Mouse (Mus musculus) heart, postnatal 14 days (tissue): ENCODE data around the gene Cass4. TPM values are rescaled to one million over a fixed set of nuclear protein-coding genes. Genes with fewer than 3 reads are reported as not detected.

Source experiments
- DNase-seq, 2 experiments: peaks; one replicate each; pipeline ENCODE4 v3.0.0; 2021 to 2022
- intact Hi-C: fragments of 180-260 bp; cut with DNase I; formaldehyde crosslinking; loops from one replicate; pipeline ENCODE4 v1.15.1; 2025
- total RNA-seq, 2 experiments: library from RNA; stranded (reverse); gene quantifications; 2 replicates each; pipeline ENCODE4 v1.2.3; 2021

The Cass4 gene
- total RNA-seq, 2 experiments from 2014 or later: 0.44 to 0.45 TPM

GRCm38 (mm10) chr2:172381341-172381740 lies 12.3 kb upstream of the Cass4 start:
- no peak for DNase-seq
- intact Hi-C loops: no loop called here

DNA sequence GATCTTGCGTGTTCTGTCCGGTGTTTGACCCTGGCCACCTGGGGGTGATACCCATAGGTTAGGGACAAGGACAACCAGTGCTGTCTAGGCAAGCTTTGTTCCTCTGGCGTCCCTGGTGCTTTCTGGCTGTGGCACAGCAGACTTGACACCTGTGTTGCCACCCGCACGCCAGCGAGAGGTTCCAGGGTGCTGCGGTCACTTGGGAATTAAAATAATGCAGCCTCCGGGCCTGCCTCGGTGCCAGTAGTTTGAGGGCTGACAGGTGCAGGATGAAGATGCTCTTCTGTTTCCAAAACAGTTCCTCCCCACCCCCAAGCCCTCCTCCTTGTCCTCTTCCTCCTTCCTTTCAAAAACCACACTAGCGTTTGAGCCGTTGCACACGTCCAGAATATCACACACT lies 11.7 kb upstream of the Cass4 start:
- DNase-seq: no peak
- intact Hi-C loops: no loop called here

DNA sequence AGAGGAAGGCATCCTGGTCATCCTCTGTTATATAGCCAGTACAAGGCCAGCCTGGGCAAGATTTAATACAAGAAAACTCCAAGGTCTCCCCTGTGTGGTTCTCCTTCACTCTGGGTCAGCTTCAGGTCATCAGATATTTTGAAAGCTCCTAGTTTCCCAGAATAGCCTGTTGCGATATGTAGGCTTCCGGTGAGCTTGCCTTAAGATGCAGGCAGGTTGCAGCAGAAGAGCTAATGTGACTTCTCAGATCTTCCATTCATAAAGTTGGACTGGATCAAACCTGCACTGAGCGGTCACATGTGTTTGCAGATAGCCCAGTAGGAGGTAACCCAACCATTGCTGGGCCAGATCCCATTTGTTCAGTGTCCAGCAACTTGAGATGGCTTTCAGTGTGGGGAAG lies 8.9 kb upstream of the Cass4 start:
- intact Hi-C loops: no loop called here
- DNase-seq: no peak

- DNase-seq: no peak
- intact Hi-C loops: no loop called here
Measured at GRCm38 (mm10) chr2:172390341-172390740, 3.3 kb upstream of the Cass4 start.

GRCm38 (mm10) chr2:172392041-172392521 lies 1.5 kb upstream of the Cass4 start:
- intact Hi-C loops: no loop called here
- DNase-seq: no peak

DNA sequence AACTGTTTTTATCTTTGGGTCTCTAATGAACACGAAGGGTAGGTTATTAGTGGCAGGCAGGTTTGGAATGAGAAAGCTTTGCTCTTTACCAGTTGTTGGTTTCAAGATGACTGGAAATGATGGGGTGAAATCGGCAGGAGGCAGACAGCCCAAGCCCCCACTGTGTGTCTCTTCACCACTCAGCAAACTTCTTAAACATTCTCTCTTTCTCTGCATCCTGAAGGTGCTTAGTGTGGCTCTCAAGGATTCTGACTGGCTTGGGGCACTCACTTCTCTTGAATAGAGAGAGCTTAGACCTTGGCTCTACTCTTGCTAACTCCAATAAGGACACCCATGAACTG lies 428 bp downstream of the Cass4 start:
- DNase-seq: no peak
- intact Hi-C loops: no loop called here

DNA sequence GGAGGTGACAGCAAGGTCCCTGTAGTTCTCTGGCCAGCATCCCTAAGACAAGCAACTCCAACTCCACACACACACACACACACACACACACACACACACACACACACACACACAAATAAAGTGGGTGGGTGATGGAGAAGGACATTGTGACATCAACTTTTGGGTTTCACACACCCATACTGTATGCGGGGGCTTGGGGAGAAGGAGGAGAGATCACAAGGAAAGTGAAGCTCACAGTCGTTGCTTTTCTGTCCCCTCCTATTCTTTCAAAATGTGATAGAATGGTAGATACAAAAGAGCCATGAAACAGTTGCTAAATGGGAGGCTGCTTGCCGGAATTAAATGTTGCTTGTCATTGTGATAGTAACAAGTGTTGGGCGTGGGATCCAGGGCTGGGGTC lies 1.1 kb downstream of the Cass4 start:
- no peak for DNase-seq

DNA sequence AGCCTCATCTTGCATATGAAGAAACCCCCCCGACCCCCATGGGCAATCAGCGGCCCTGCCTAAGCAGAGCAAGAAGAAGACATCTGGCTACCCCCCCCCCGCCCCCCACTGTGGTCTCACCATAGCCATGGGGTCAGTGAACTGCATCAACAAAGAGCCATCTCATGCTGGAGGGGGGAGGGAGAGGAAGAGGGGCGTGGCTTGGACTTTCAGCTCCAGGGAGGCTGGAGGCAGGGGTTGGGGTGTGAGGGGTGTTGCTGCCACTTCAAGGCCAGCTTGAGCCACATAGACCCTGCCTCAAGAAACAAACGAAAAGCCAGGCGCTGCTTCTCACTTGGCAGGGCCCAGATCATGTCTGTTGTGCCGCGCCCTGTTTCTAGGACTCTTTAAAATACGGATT lies 2.4 kb downstream of the Cass4 start:
- intact Hi-C loops: no loop called here
- no peak for DNase-seq

More for the DNA sequence above, 1.1 kb downstream of the Cass4 start:
- intact Hi-C loops: no loop called here

DNA sequence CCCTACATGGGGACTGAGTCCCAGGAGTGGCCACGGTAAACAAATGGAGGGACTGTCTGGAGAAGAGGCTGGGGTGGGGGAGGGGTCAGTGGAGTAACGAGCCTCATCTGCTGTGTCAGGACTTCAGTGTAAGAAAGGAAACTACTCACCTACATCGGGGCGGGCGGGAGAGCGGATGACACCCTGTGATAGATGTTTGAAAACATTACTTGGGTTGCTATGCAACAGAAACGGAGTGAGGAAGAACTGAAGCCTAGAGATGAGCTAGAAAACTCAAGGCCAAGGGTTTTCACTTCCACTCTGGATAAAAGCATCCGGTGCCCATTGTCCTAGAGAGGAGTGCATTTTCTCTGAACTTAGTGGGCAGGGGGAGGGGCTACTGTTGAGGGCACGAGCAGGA lies 6.3 kb downstream of the Cass4 start:
- intact Hi-C loops: no loop called here
- DNase-seq: no peak

GRCm38 (mm10) chr2:172401116-172401825 lies 7.7 kb downstream of the Cass4 start:
- intact Hi-C loops: no loop called here
- peak in 1 of 2 experiments; percentile 19 for DNase-seq

DNA sequence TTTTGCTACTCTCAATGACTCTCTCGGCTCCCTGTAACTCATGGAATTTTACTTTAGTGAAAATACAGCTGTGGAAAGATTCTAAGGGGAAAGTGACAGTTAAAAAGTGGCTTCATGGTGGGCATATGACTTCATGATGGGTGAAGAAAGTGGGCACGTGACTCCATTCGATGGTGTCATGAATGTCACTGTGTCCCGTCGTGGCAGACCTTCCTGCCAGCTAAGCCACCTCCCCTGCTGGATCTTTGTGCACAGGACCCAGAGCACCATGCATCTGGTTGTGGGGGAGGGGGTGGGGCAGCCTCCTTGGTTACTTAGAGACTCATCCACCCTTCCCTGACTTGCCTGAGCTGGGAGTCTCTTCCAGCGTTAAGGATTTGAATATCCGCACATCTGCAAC lies 10.6 kb downstream of the Cass4 start:
- DNase-seq: no peak
- intact Hi-C loops: no loop called here

DNA sequence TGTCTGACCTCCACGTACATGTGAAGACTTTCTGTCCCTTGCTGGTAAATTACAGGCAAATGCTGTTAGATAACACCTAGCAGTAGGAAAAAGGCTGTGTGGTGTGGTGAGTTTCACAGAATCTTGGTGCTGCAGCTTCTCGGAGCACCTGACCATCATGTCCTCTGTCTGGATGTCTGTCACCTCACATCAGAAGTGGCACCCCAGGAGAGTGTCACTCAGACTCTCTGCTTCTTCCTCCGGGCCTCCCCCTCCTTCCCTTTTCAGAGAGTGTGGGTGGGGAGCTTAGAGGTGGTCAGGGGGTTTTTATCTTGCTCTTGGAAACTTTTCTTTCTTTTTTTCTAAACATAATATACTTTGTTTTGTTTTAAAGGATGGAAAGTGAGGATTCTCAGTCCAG lies 11.4 kb downstream of the Cass4 start:
- no peak for DNase-seq

DNA sequence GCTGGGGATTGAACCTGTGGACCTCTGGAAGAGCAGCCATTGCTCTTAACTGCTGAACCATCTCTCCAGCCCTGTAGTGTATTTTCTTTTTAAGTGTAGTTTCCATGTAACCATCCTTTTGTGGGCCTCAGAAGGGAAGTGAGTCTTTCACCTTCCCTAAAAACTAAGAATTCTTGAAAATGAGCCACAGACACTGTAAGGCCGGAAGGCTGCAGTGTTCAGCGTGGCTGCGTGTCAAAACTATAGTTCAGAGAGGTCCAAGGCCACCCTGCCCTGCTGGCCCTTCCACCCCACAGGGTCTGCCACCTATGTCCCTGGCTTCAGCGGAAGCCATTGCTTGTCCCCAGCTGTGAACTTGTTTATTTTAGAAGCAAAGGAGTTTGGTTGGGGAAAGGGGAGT lies 12.6 kb downstream of the Cass4 start:
- intact Hi-C loops: no loop called here
- DNase-seq: no peak

More for the DNA sequence above, 11.4 kb downstream of the Cass4 start:
- intact Hi-C loops: no loop called here

DNA sequence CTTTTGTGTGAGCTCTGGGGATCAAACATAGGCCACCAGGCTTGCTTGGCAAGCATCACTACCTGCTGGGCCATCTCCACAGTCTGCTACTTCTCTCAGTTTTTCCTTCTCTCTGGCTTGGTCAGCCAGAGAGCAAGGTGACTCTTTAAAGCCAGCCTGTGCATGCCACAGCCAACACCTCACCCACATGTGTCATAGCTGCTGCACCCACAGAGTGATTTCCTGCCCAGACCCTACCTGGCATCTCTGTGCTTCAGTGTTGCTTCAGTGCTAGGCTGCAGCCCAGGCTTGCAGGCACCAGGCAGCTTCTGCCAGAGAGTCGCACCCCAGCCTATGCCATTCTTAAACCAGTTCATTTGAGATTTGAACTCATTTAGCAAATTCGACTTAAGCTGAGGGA lies 13.9 kb downstream of the Cass4 start:
- DNase-seq: no peak
- intact Hi-C loops: no loop called here

DNA sequence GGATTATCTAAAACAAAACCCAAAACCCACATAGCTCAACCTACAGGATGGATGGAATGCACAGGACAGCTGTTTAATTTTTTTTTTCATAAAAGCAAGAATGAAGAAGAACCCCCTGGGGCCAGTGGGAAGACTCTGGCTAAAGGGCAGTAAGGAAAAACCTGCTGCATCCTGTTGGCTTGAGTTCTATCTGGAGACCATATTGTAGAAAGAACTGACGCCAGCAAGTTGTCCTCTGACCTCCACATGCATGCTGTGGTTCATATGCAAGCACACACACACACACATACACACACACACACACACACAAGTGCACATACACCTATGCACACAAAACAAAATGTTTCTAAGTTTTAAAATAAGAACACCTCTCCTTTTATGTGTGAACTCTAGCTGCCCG lies 17.1 kb downstream of the Cass4 start:
- no peak for DNase-seq
- intact Hi-C loops: no loop called here

- DNase-seq: no peak
- intact Hi-C loops: no loop called here
Measured at GRCm38 (mm10) chr2:172411091-172411490, 17.5 kb downstream of the Cass4 start.

DNA sequence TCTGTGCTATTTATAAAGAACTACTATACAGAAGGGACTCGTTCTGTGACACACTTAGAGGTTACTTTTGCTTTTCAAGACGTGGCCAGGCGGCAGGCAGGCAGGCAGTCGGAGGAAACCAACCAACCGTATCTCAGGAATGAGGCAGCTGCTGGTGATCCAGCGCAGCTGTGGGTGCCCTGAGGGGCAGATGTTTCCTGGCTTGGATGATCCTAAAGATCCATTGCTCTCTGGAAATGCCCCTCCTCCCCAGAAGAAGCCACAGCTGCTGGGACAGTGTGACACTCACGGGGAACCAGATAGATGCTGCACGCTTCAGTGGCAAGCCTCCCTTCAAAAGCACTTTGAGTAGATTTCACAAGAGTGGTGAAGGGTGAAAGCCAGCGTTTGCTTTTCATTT lies 18.9 kb downstream of the Cass4 start:
- intact Hi-C loops: no loop called here
- peak in 1 of 2 experiments; percentile 12 for DNase-seq

GRCm38 (mm10) chr2:172413273-172413672 lies 19.7 kb downstream of the Cass4 start:
- no peak for DNase-seq
- intact Hi-C loops: no loop called here

- intact Hi-C loops: no loop called here
- no peak for DNase-seq
Measured at GRCm38 (mm10) chr2:172413894-172414293, 20.3 kb downstream of the Cass4 start.

GRCm38 (mm10) chr2:172416218-172416617 lies 22.6 kb downstream of the Cass4 start:
- intact Hi-C loops: no loop called here
- no peak for DNase-seq

GRCm38 (mm10) chr2:172416876-172417275 lies 23.3 kb downstream of the Cass4 start:
- intact Hi-C loops: no loop called here
- DNase-seq: no peak

DNA sequence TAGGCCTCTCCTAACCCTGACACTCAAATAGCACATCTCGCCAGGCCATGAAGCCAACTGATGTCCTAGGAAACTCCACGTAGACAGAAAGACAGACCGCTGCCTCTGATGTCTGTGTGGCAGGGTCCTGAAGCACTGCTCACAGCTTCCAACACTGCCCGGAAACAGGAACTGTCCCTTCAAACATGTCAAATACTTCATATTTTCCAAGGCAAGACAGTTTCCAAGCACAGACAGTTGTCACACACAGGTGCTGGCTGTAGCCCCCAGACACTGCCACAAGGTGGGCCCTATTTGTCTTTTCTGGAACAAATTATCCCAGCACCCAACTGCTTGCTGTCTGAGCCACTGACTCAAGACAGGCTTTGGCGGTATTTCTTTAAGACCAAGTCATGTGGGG lies 24.6 kb downstream of the Cass4 start:
- intact Hi-C loops: no loop called here

GRCm38 (mm10) chr2:172430609-172431008 lies 37.0 kb downstream of the Cass4 start:
- intact Hi-C loops: no loop called here
- DNase-seq: peak; percentile 16 to 44

More for the DNA sequence above, 24.6 kb downstream of the Cass4 start:
- DNase-seq: no peak
